Mouse (Mus musculus): ENCODE data around the gene Src. TPM values are rescaled to one million over a fixed set of nuclear protein-coding genes. Genes with fewer than 3 reads are reported as not detected.
"Not testable (repeated sequence)": the region's sequence is repeated elsewhere in the genome, so short reads cannot be mapped to it uniquely, and the experiment has no call there.

Gene Src
- total RNA-seq (2017), result 0.37 and 0.47 TPM in 2 replicates

- ATAC-seq (ENCODE audit: extremely low read depth, insufficient number of reproducible peaks, low FRiP score, poor library complexity, severe bottlenecking), result no peak
These were observed at the start of gene Src for GRCm38 (mm10) chr2:157418206-157418605. Src (plus strand) TSS chr2:157418444.

GRCm38 (mm10) chr2:157371696-157372095 is 46.5 kb upstream of the Src start:
- no peak for ATAC-seq (ENCODE audit: extremely low read depth, insufficient number of reproducible peaks, low FRiP score, poor library complexity, severe bottlenecking)

- no peak for ATAC-seq (ENCODE audit: extremely low read depth, insufficient number of reproducible peaks, low FRiP score, poor library complexity, severe bottlenecking)
These were observed 44.6 kb upstream of the Src start for GRCm38 (mm10) chr2:157373681-157374080.

- ATAC-seq (ENCODE audit: extremely low read depth, insufficient number of reproducible peaks, low FRiP score, poor library complexity, severe bottlenecking), result no peak
These were observed 43.2 kb upstream of the Src start for GRCm38 (mm10) chr2:157375051-157375450.

- no peak for ATAC-seq (ENCODE audit: extremely low read depth, insufficient number of reproducible peaks, low FRiP score, poor library complexity, severe bottlenecking)
These were observed 42.2 kb upstream of the Src start for GRCm38 (mm10) chr2:157375794-157376757.

GRCm38 (mm10) chr2:157376995-157377394 is 41.2 kb upstream of the Src start:
- no peak for ATAC-seq (ENCODE audit: extremely low read depth, insufficient number of reproducible peaks, low FRiP score, poor library complexity, severe bottlenecking)

GRCm38 (mm10) chr2:157384836-157385235 is 33.4 kb upstream of the Src start:
- ATAC-seq (ENCODE audit: extremely low read depth, insufficient number of reproducible peaks, low FRiP score, poor library complexity, severe bottlenecking), result no peak

- ATAC-seq (ENCODE audit: extremely low read depth, insufficient number of reproducible peaks, low FRiP score, poor library complexity, severe bottlenecking), result not testable (repeated sequence)
These were observed 29.2 kb upstream of the Src start for GRCm38 (mm10) chr2:157388901-157389590.

- ATAC-seq (ENCODE audit: extremely low read depth, insufficient number of reproducible peaks, low FRiP score, poor library complexity, severe bottlenecking), result no peak
These were observed 28.7 kb upstream of the Src start for GRCm38 (mm10) chr2:157389591-157389921.

GRCm38 (mm10) chr2:157392331-157392730 is 25.9 kb upstream of the Src start:
- no peak for ATAC-seq (ENCODE audit: extremely low read depth, insufficient number of reproducible peaks, low FRiP score, poor library complexity, severe bottlenecking)

- no peak for ATAC-seq (ENCODE audit: extremely low read depth, insufficient number of reproducible peaks, low FRiP score, poor library complexity, severe bottlenecking)
These were observed 24.7 kb upstream of the Src start for GRCm38 (mm10) chr2:157393549-157393948.

GRCm38 (mm10) chr2:157394868-157395267 is 23.4 kb upstream of the Src start:
- no peak for ATAC-seq (ENCODE audit: extremely low read depth, insufficient number of reproducible peaks, low FRiP score, poor library complexity, severe bottlenecking)

- ATAC-seq (ENCODE audit: extremely low read depth, insufficient number of reproducible peaks, low FRiP score, poor library complexity, severe bottlenecking), result no peak
These were observed 22.9 kb upstream of the Src start for GRCm38 (mm10) chr2:157395371-157395770.

GRCm38 (mm10) chr2:157395960-157396359 is 22.3 kb upstream of the Src start:
- peak; percentile 30; the same call in 1 of the 2 replicates for ATAC-seq (ENCODE audit: extremely low read depth, insufficient number of reproducible peaks, low FRiP score, poor library complexity, severe bottlenecking)

- no peak for ATAC-seq (ENCODE audit: extremely low read depth, insufficient number of reproducible peaks, low FRiP score, poor library complexity, severe bottlenecking)
These were observed 20.9 kb upstream of the Src start for GRCm38 (mm10) chr2:157397376-157397775.

- no peak for ATAC-seq (ENCODE audit: extremely low read depth, insufficient number of reproducible peaks, low FRiP score, poor library complexity, severe bottlenecking)
These were observed 19.7 kb upstream of the Src start for GRCm38 (mm10) chr2:157398539-157398938.

- ATAC-seq (ENCODE audit: extremely low read depth, insufficient number of reproducible peaks, low FRiP score, poor library complexity, severe bottlenecking), result no peak
These were observed 18.4 kb upstream of the Src start for GRCm38 (mm10) chr2:157399797-157400196.

GRCm38 (mm10) chr2:157400491-157400890 is 17.8 kb upstream of the Src start:
- no peak for ATAC-seq (ENCODE audit: extremely low read depth, insufficient number of reproducible peaks, low FRiP score, poor library complexity, severe bottlenecking)

GRCm38 (mm10) chr2:157401261-157401660 is 17.0 kb upstream of the Src start:
- no peak for ATAC-seq (ENCODE audit: extremely low read depth, insufficient number of reproducible peaks, low FRiP score, poor library complexity, severe bottlenecking)

GRCm38 (mm10) chr2:157407596-157407995 is 10.6 kb upstream of the Src start:
- no peak for ATAC-seq (ENCODE audit: extremely low read depth, insufficient number of reproducible peaks, low FRiP score, poor library complexity, severe bottlenecking)
